Mouse (Mus musculus) fibroblast of lung, adult 2 months (primary cell): ENCODE results near the gene Olfr46.
"Not testable (repeated sequence)": the region's sequence is repeated elsewhere in the genome, so short reads cannot be mapped to it uniquely, and the experiment has no call there.

Source experiments
- DNase-seq: peaks from one replicate; pipeline ENCODE4 v3.0.0-alpha.2; 2011; ENCODE audit warnings: low read depth

The Olfr46 gene

DNA sequence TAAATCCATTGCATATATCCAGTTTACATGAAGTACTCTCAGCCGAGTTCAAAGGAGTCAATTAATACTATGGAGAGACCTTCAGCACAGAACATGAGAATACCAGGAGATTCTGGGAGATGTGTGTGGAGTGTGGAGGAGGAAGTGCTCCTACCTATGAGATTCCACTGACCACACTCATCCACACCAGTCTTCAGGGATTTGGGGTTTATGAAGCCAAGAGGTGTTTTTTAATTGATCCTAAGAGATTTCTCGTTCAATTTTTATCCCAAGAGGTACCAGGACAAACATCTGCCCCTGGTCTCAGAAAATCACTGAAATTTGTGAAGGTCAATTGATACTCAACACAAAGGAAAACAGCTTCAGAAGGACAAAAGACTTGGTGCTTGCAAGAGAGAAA, at the start of gene Olfr46:
Gene Olfr46 (plus strand): TSS at position 301 of the 400 bp plus-strand sequence.
- DNase-seq, result not testable (repeated sequence)

DNA sequence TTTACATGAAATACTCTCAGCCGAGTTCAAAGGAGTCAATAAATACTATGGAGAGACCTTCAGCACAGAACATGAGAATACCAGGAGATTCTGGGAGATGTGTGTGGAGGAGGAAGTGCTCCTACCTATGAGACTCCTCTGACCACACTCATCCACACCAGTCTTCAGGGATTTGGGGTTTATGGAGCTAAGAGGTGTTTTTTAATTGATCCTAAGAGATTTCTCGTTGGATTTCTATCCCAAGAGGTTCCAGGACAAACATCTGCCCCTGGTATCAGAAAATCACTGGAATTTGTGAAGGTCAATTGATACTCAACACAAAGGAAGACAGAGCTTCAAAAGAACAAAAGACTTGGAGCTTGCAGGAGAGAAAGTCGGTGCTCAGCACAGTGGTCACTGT, 33.5 kb upstream of the Olfr46 start, which contains the start of gene Olfr538:
Gene Olfr538 (plus strand): TSS at position 301 of the 400 bp plus-strand sequence.
- no peak for DNase-seq

DNA sequence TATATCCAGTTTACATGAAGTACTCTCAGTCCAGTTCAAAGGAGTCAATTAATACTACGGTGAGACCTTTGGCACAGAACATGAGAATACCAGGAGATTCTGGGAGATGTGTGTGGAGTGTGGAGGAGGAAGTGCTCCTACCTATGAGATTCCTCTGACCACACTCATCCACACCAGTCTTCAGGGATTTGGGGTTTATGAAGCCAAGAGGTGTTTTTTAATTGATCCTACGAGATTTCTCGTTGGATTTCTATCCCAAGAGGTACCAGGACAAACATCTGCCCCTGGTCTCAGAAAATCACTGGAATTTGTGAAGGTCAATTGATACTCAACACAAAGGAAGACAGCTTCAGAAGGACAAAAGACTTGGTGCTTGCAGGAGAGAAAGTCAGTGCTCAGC, 27.6 kb downstream of the Olfr46 start, which contains the start of gene Olfr61:
Gene Olfr61 (plus strand): TSS at position 301 of the 400 bp plus-strand sequence.
- DNase-seq, result not testable (repeated sequence)

DNA sequence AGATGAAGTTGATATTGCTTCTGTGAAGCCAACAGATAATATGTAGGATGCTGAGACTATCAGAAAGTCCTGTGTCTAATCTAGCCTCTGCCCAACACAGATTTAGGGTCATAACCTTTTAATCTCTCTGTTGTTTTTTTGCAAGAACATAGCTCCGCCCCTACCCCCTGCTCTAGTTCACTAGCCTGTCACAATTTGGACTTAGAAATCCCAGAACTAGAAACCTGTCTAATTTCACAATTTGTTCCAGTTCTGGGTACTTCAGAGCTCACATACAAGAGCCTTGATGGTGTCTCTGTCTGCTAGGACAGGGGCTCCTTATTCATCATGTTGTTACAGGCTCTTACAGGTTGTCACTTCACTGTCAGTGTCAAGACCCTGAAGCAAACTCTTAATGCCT, 29.5 kb downstream of the Olfr46 start:
- DNase-seq, result no peak

DNA sequence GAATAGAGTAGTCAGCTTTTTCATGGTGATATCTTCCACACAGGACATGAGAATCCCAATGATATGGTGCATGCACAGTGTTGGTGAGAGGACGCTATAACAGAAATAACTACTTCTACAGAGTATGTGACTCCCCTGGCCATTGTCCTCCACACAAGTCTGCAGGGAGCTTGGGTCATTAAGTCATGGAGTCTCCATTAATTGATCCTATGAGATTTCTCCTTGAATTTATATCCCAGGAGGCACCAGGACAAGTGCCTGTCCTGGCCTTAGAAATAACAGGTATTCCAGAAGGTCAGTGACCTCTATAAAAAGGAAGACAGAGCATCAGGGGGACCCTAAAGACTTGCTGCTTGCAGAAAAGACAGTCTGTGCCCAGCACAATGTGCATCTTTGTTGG, 45.1 kb downstream of the Olfr46 start, which contains the start of gene Olfr53:
Gene Olfr53 (plus strand): TSS at position 301 of the 400 bp plus-strand sequence.
- no peak for DNase-seq

DNA sequence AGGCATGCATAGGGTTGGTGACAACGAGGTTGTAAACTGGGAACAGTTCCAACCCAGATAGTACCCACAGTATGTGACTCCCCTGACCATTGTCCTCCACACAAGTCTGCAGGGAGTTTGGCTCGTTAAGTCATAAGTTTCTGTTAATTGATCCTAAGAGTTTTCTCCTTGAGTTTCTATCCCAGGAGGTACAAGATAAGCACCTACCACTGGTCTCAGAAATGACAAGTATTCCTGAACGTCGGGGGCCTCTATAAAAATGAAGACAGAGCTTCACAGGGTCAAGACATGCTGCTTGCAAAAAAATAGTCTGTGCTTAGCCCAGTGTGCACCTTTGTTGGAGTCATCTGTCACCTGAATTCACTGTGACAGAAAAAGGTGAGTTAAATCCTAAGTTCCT, 58.6 kb downstream of the Olfr46 start, which contains the start of gene Olfr539:
Gene Olfr539 (plus strand): TSS at position 301 of the 400 bp plus-strand sequence.
- DNase-seq, result no peak
